Mouse (Mus musculus) kidney, adult 2 months (tissue): Measurements from ENCODE around the gene Blcap.

Source experiments
- CTCF ChIP-seq: fragments of 200-500 bp; conservative IDR thresholded peaks from 2 replicates; pipeline ENCODE4 v1.5.1; 2011; ENCODE audit warnings: low read depth, mild to moderate bottlenecking, control low read depth, low read length, moderate library complexity, mixed read lengths; ENCODE audit not compliant: insufficient read depth, insufficient read length
- POLR2A ChIP-seq: fragments of 200-500 bp; IDR thresholded peaks from one replicate; pipeline ENCODE4 v1.6.1; 2011; ENCODE audit warnings: low read depth, low read length, control low read depth

DNA sequence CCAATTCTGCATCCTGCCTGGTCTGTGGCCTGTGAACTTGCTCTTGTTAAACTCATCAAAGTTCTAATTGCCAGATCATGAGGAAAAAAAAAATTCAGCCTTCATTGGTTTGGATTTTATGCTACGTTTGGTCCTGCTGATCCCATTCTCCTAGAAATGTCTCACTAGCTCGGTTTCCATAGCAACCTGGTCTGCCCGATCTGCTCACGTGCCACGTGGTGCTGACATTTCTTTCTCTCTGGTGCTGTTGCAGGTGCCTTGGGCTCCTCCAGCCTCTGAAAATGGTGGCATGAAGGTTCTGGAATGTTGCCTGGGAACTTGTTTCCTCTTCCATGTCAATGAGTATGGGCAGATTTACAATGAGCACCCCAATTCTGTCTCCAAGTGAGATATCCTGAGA, 50.6 kb downstream of the Blcap start:
- no peak for TF ChIP-seq CTCF
- no peak for TF ChIP-seq POLR2A
